Mouse (Mus musculus): ENCODE measurements around the gene Cmpk2.
"Not testable (repeated sequence)": the region's sequence is repeated elsewhere in the genome, so short reads cannot be mapped to it uniquely, and the experiment has no call there.

Cmpk2 gene

GRCm38 (mm10) chr12:26469098-26470041 is at the start of gene Cmpk2:
Cmpk2 (plus strand) TSS chr12:26469204.
- peak; percentile 85 for DNase-seq

DNA sequence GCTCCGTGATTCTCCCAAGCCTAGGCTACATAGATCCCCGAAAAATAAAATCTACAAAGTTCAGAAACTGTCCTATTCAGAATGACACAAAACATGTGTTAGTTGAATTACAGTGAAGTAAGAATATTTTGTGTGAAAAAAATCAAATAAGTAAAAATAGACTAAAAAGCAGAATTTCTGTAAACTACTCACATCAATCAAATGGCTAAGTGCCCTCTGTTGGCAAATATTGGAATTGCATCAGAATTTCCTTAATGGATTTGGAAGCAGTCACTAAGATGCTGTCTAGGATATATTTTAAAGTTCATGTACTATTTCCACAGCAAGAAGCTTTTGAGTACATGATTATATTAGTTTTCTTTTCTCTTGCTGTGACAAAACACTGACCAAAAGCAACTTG is 44.2 kb upstream of the Cmpk2 start:
- no peak for DNase-seq

GRCm38 (mm10) chr12:26428771-26429170 is 40.2 kb upstream of the Cmpk2 start:
- DNase-seq, result not testable (repeated sequence)

GRCm38 (mm10) chr12:26436334-26436733 is 32.7 kb upstream of the Cmpk2 start:
- no peak for DNase-seq

- no peak for DNase-seq
These were observed 31.1 kb upstream of the Cmpk2 start for GRCm38 (mm10) chr12:26437950-26438349.

GRCm38 (mm10) chr12:26439366-26439765 is 29.6 kb upstream of the Cmpk2 start:
- no peak for DNase-seq

GRCm38 (mm10) chr12:26444054-26444453 is 24.9 kb upstream of the Cmpk2 start:
- peak; percentile 35 for DNase-seq

GRCm38 (mm10) chr12:26444511-26444910 is 24.5 kb upstream of the Cmpk2 start:
- DNase-seq, result no peak

DNA sequence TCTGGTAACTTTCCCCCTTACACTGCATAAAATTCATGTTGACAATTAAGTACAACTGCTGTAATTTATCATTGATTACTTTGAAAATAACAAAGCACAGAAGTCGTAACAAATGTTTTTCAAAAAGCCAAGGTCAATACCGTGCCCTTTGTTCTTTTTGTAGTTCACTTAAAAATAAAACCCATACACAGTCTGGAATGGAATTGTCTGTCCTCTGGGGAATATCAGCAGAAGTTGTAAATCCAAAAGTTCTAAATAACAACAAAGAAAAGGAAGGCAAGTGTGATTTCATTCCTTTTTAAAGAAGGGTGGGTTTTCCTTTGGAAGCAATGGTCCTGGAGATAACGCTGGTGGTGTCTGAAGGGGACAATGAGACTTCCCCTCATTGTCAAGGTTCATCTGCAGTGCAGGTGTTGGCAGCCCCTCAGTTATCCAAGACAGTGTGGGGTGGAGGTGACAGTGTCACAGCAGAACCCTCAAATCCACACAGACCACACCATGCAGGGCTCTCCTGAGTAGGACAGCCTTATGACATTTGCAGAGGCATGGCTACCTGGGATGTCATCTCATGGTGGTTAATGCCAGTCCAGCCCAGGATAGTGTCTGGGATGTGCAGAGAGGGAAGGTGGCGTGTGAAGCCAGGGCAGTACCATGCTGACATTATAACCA is 22.5 kb upstream of the Cmpk2 start:
- no peak for DNase-seq

- no peak for DNase-seq
These were observed 19.5 kb upstream of the Cmpk2 start for GRCm38 (mm10) chr12:26449483-26449882.

- DNase-seq, result no peak
These were observed 17.9 kb upstream of the Cmpk2 start for GRCm38 (mm10) chr12:26451150-26451549.

GRCm38 (mm10) chr12:26452951-26453350 is 16.1 kb upstream of the Cmpk2 start:
- DNase-seq, result no peak

DNA sequence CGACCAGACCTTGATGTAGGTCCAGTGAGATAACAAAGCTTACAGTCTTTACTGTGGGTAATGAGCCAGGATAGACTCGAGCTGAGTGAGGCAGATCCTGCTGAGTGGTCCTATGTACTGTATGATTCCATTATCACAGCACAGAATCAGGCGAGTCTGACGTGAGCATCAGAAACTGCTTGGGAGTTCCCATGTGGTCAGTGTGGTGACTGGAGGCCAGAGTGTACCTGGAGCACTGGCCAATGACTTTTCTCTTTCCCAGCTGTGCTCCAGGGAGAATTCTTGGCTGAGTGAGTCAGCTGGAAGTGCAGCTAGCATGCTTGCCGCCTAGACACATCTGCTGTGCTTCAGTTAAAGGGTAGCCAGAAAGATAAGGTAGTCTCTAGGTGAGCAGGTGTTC is 14.3 kb upstream of the Cmpk2 start:
- no peak for DNase-seq

- DNase-seq, result peak; percentile 37
These were observed 12.8 kb upstream of the Cmpk2 start, which contains the start of gene Rsad2 for GRCm38 (mm10) chr12:26456028-26456698. Rsad2 (minus strand) TSS chr12:26456452.

- DNase-seq, result no peak
These were observed 8.9 kb upstream of the Cmpk2 start for GRCm38 (mm10) chr12:26460091-26460490.

- DNase-seq, result no peak
These were observed 3.4 kb upstream of the Cmpk2 start for GRCm38 (mm10) chr12:26465600-26465999.

DNA sequence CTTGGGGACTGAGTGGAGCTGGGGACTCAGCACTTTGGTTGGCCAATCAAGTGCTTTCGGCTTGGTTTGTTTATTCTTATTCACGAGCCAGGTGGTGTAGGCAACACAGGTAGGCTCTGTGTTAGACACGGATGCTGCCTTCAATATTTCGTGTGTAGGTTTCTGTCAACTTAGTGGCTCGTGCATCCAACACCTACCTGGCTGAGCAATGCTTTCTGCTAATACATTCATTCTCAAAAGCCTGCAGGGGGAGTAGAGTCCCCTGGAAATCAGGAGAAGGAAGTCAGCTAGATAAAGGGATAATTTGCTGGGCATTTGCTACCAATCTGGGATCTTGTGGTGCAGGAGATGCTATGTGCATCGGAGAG is 1.0 kb downstream of the Cmpk2 start:
- no peak for DNase-seq

GRCm38 (mm10) chr12:26471376-26471775 is 2.4 kb downstream of the Cmpk2 start:
- DNase-seq, result no peak

DNA sequence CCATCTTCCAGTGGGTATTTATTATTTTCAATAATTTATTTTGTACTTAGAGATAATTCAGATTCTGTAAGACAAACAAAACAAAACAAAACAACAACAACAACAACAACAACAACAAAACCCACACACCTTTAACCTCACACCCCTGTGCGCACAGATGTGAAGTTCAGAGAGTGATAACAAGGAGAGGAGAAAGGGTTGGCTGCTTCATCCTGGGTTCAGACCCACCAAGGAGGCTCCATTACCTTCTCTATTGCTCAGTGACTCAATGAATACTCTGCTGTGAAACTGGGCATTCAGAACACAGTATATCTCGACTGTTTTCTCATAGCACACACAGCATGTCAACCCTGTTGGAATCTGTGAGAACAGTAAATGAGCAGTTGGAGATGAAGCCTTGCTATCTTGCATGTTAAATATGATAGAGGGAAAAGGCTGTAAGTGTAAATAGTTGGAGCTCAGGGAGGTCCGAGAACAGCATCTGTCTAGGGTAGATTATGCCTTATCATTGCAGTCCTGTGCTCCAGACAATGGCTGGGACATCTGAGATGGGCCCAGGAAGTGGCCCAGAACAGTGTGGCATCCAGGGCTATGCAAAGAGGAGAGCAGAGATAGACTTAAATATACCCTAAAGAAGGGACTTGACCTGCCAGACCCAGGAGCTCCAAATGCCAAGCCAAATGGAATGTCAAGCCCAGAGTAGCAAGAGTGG is 3.9 kb downstream of the Cmpk2 start:
- no peak for DNase-seq

GRCm38 (mm10) chr12:26473746-26474145 is 4.7 kb downstream of the Cmpk2 start:
- DNase-seq, result no peak

- DNase-seq, result no peak
These were observed 8.2 kb downstream of the Cmpk2 start for GRCm38 (mm10) chr12:26477198-26477597.

- no peak for DNase-seq
These were observed 9.4 kb downstream of the Cmpk2 start for GRCm38 (mm10) chr12:26478196-26479004.
